Mouse (Mus musculus): ENCODE measurements around the gene Uggt2. TPM values are rescaled to one million over a fixed set of nuclear protein-coding genes. Genes with fewer than 3 reads are reported as not detected.

Gene Uggt2
- total RNA-seq, 2 experiments from 2014 or later: 10.6 to 12.3 TPM

DNA sequence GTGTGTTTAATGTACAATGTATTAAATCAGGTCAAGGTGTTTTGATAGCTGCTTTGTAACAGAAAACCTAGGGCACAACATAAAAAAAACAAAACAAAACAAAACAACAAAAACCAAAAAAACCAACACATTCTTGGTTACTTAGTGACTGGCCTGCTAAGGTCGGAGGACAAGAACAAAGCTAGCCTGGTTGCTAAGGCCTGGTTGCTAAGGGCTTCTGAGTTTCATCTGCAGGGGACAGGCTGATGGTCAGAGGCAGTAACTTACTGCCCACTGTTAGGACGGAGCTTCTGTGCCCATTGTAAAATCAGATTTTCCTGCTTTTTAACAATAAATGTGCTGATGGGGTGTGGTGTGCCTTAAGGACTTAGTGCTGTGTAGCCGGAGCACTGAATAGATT lies 61.5 kb downstream of the Uggt2 start:
- DNase-seq (ENCODE audit: low spot score in 2 of 2): no peak

DNA sequence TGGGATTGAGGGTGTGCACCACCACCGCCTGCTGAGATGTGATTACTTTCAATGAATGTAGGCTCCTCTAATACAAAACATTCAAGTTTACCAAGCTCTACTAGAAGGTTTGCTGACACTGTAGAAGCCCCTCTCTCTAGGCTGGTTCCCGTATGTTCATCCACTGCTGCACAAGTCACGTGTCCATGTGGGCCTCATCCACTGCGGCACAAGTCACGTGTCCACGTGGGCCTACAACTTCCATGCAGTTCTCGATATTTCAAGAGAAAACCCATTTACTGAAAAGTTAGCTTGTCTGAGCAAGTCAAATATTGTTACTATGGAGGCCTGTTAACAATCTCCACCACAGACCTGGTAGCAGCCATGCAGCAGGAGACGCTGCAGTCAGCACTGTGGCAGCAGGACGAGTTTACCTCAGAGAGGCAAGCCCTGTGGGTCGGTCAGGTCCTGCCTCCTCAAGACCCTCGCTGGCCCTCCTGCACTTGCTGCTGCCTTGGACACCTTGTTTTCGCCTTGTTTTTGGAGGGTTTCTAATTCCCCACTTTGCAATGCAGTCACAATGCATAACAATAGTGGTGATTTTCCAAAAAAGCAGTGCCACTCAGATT lies 62.0 kb downstream of the Uggt2 start:
- DNase-seq (ENCODE audit: low spot score in 2 of 2): no peak

DNA sequence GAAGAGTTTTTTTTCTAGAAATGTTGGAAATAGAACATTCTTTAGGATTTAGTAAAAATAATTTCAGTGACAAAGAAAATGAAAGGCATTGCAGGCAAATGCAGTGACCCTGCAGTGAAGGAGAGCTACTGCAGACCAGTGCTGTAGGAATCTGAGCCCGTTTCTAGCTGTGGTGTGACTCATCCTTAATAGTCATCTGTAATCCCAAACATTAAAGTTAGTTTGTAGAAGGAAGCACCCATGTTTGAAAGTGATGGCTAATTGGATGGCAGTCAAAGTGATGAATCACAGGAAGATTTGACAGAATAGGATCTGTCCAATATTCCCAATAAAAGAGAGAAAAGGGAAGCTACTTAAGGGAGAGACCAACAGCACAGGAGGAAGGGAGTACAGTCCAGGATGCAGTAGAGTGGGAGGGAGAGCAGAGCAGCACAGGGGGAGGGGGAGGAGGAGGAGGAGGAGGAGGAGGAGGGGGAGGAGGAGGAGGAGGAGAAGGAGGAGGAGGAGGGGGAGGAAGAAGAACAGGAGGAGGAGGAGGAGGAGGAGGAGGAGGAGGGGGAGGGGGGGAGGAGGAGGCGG lies 71.5 kb downstream of the Uggt2 start:
- no peak for DNase-seq (ENCODE audit: low spot score in 2 of 2)

DNA sequence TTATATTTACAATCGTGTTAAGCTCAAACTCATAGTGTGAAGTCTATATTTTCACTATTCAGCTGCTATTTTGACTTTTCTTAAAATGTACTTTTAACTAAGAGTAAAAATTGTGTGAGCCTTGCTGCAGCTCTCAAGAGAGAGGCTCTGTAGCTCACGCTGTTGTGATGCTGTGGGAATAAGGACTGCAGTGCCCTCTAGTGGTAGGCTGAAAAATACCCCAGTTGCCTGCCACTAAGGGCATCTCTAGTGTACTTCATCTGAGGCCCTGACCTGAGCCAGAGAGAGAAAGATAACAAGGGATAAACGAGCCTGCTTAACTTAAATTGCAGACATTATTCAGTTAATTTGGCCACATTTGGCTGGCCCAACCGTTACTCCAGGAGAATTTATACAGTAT lies 72.1 kb downstream of the Uggt2 start:
- DNase-seq (ENCODE audit: low spot score in 2 of 2): peak; percentile 56 to 58

DNA sequence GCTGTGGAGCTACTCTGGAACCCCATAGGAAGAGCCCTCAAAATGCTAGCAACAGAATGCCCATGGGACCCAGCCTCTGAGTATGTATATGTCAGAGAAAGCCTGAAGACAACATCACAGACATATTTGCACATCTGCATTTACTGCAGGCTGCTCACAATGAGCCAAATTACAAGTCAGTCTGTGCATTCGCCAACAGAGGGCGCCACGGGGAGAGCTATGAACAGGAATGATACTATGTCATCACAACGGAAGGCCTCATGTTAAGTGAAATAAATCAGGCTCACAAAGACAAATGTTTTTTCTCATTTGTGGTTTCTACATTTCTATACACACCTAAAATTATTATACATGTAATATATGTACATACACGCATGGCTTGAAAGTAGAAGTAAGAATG lies 73.3 kb downstream of the Uggt2 start:
- DNase-seq (ENCODE audit: low spot score in 2 of 2): no peak

DNA sequence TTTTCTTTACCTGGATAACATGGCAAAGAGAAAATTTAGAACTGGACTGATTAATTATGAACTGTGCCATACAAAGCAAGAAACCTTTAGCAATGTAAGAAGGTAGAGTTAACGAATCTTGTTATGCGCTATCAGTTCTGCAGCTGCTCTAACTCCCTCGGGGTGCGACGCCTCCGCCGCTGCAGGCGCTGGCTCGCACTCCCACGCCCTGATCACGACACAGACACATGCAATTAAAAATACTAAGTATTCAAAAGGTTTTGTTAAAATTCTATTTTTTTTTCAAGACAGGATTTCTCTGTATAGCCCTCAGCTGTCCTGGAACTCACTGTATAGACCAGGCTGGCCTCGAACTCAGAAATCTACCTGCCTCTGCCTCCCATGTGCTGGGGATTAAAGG lies 85.7 kb downstream of the Uggt2 start:
- no peak for DNase-seq (ENCODE audit: low spot score in 2 of 2)

DNA sequence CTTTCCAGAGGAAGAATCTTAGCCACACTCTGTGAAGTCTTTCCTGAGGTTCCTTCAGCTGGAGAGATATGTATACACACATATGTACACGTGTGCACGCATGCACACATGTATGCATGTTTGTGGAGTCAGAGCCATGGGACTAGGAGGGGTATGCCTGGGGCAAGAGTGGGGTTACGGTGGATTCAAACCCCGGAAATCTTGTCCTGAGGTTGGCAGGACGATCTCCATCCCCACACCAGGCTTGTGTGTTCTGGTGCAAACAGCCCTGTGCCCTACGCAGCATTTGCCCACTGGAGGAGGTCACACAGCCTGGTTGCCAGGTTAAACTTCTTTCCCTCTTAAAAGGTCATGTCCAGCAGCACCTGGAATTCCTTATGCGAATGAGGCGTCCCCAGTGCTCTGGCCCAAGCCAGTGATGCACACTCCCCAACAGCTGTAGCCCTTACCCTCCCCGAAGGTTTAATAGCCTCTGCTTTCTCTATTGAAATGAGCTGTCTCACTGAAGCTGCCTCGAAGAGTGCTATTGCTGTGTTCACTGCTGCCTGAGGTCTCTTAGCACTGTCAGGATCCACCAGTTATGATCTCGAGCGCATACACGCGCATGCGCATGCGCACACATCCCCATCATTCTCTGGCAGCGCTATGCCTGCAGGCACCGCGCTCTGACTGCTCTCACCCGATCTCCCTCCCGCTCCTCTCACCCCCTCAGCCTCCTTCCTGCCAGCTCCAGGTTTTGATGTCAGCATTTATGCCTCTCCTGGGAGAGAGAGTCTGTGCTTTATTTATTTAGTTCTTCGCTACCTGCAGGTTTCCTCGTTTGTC lies 86.4 kb downstream of the Uggt2 start:
- DNase-seq (ENCODE audit: low spot score in 2 of 2): no peak

DNA sequence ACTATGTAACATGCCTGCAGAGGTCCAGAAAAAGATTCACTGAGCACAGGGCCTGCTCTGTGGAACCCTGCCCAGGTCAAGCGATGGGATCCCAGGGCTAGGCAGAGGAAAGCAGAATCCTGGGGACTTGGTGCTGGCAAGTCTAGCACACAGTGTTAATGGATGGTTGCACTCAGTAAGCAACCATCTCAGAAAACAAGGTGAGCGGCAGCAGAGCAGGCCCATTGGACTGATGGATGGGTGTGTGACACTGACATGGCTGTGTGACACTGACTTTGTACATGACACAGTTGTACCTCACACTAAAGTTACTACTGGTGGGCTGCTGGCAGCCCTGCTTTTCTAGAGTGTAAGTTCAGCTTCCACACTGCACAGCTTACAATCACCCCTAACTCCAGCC lies 89.7 kb downstream of the Uggt2 start:
- DNase-seq (ENCODE audit: low spot score in 2 of 2): no peak

DNA sequence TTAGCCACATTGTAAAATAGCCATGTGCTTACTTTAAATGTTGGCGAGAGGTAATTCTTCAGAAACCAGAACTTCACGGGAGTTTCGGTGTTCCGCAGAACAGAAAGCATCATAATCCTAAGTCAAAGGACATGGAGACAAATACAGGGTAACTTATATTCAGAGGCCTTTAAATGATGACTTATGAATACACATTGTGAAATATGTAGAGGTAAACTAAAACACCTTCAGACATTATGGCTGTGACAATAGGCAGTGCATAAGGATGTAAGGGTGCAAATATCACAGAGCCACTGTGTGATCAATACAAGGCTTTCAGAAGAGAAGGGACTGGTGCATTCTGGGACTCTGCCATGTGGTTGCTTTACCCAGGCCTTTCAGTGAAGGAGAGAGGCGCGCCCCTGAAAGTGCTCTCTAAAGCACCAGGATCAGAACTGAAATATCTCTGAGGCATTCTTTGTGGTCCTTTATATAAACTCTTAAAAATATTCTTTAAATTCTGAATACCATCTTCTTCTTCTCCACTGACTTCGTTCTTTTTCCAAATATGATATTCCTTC lies 91.1 kb downstream of the Uggt2 start:
- DNase-seq (ENCODE audit: low spot score in 2 of 2): no peak

DNA sequence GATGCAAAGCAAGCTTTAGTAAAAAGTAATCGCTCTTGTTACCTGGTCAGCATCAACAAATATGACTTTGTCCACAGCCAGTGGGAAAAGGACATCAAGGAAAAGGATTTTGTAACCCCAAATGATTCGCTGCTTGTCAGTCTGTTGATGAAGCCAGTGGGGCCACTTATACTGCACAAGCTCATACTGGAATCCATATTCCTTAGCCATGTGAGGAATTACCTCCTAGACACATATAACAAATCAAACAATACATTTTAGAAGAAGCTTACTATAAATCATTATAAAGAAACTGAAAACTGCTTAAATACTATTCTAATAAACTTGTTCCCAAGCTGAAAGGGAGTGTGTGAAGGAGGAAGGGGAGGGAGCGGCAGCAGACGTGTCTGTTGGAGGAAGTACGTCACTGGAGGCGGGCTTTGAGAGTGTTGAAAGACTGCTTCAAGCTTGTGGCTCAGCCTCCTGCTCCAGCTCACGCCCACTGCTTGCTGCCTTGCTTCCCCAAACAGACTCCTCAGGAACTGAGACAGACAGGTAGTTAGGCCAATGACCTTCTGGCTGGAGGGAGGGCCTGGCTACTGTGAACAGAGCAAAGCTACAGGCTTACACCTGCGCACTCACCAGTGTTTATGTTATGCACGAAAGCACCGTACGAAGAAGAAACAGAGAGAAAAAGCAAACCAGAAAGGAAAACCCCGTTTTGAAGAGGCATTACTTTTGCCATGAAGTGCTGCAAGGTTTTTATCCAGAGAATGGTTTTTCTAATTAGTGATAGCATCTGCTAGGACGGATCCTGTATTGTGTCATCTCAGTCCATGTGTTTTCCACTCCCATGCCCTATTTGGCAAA lies 91.9 kb downstream of the Uggt2 start:
- peak; percentile 85 to 89 for DNase-seq (ENCODE audit: low spot score in 2 of 2)

DNA sequence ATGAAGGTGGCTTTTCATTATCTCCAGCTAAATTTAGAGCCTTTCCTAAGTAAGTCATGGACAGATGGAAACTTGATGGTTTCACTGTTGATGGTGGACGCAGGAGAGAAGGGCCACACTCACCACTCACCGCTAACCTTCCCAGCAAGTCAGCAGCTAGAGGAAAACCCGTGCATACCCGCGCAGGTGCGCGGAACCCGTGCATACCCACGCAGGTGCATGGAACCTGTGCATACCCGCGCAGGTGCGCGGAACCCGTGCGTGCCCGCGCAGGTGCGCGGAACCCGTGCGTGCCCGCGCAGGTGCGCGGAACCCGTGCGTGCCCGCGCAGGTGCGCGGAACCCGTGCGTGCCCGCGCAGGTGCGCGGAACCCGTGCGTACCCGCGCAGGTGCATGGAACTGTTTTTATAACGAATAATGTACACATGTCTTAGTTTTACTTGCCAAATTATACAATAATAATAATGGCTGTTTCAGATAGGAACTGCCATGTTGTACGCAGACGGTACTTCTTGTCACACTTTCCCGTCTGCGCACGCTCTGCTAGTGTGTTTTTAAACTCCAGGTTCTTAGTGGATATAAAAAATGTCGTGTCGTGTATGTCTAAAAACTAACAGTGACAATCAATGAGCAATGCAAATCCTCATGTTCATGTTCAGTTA lies 92.7 kb downstream of the Uggt2 start:
- DNase-seq (ENCODE audit: low spot score in 2 of 2): no peak

DNA sequence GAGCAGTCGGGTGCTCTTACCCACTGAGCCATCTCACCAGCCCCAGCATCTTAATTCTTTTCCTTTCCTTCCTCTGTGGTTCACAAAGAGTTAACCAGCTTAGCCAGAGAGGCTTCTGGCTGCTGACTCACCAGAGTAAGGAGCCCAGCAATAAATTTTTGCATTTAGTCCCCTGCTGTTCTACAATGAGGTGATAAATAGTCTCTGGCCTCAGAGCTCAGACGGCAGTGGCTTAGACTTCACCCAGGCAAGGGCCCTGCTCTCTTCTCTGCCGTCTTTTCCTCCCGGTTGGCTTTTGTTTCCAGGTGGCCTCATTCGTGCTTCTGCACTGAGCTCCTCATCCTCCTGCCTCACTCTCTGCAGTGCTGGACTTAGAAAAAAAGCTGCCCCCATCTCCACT lies 93.4 kb downstream of the Uggt2 start:
- no peak for DNase-seq (ENCODE audit: low spot score in 2 of 2)

DNA sequence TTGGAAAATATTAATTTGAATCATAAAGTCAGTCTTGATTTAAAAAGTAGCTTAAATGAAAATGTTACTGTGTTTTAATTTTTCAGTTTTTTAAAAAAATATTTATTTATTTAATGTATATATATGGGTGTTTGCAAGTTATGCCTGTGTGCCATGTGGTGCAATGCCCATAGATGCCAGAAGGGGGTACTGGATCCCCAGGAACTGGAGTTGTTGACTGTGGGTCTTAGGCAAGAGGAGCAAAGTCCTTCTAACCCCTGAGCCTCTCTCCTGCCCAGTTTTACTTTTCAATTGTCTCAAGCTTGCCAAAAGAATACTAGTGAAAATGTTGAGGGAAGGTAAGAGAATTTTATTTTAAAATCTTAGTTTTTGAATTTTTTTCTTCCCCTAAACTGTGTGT lies 95.9 kb downstream of the Uggt2 start:
- no peak for DNase-seq (ENCODE audit: low spot score in 2 of 2)

DNA sequence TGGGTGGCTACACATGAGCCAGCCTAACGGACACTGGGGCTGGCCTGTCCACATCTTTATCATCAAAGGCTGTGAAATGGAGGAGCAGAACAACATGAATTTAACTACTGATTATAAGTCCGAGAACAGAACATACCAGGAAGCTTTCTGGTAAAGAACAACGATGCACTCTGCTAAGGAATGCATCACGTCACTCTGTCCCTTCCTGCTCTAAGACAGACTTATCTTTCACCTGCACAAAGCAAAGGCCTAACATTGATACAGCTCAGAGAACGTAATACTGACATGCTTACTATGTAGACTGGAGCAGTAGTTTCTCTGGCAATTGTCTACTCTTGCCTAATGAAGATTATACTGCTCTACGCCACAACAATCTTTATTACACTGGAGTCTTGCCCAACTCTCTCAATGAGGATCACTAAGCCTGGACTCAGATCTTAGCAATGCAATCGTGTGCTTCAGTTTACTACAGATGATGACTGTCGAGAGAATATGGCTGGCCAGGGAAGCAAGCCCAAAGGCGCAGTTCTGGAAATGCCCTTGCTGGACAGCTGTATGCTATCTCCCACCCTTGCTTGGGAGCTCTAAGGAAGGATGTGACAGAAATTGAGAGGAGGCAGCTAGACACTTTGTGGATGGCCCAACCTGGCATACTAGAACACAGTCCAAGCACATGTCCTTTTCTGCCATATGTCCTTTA lies 103.9 kb downstream of the Uggt2 start:
- no peak for DNase-seq (ENCODE audit: low spot score in 2 of 2)

DNA sequence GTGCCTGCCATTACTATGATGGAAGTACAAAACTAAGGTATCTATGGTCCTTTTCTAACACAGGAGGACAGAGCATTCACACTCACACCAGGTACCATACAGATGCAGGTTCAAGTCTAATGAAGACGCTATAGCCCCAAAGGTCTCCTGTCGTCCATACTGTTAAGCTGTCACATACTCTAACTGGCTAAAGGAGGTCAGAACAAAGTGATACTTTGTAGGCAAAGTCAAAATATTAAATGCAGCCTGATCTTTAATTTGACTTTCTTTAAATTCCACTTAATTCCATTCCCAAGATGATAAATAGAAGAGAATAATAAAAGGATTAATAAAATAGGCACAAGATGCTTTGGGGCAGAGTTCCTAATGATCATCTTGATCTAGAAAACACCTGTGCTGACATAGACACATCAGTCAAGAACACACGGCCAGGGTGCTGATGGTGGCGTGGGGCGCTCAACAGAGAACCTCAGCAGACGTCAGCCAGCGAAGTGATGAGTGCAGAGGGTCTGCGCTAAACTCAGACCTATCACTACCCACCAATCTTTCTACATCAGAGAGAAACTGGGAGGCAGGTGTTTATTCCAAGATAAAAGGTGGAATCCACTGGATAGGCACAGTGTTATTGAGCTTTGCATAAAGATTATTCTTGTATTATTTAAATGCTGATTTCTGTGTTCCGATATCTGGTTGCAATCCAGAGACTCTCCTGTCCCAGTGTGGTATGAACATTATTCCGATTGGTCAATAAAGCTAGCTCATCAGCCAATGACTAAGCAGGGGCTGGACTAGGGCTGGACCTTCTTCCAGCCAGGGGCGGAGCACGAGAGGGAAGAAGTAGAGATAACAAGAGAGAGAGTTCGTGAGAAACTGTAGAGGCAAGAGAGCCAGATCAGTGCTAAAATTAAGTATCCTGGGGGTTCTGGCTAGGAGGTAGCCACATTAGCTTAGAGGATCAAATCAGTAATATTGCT lies 111.4 kb downstream of the Uggt2 start:
- no peak for DNase-seq (ENCODE audit: low spot score in 2 of 2)

DNA sequence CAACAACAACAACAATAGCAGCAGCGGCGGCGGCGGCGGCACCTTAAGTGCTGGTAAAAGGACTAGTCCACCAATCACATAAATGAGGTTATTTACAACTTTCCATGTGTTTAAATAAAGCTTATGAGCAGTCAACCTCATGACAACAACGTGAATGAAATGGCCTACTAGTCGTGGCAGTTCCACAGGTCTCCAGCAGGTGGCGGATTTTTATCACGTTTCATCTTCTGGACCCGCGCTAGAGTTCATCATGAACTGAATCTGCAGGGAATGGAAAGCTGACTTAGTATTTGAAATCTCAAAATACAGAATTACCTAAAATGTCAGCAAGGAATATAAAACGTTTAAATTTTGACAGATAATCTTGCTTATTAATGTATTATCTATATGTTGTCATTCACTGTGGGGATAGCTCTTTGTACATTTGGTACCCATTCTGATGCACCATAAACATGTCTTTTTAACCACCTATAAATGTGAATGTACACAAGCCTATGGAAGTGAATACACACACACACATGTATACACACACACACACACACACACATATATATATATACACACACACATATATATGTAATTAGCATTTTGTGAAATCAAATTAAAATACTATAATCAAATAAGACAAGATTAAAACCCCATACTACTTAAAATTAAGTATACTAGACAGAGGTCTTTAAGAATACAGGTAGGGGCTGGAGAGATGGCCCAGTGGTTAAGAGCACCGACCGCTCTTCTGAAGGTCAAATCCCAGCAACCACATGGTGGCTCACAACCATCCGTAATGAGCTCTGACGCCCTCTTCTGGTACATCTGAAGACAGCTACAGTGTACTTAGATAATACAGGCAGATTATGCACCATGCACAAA lies 112.3 kb downstream of the Uggt2 start:
- peak; percentile 69 to 72 for DNase-seq (ENCODE audit: low spot score in 2 of 2)

DNA sequence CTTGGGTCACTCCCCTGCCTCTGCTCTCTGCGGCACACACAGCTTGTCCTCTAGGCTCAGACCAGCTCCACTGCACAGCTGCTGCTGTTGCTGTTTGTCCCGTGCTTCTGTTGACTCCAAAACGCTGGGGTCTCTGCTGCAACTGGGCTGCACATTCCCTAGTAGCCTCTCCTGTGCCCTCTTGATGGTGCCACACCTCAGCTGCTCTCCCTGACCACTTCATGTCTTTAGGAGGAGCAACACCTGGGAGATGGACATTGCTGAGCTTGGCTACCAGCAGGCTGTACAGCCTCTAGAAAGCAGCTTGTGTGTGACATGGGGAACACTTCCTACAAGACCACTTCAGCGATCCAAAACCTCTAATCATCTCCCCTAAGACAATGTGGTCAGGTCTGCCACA lies 115.1 kb downstream of the Uggt2 start:
- DNase-seq (ENCODE audit: low spot score in 2 of 2): no peak

DNA sequence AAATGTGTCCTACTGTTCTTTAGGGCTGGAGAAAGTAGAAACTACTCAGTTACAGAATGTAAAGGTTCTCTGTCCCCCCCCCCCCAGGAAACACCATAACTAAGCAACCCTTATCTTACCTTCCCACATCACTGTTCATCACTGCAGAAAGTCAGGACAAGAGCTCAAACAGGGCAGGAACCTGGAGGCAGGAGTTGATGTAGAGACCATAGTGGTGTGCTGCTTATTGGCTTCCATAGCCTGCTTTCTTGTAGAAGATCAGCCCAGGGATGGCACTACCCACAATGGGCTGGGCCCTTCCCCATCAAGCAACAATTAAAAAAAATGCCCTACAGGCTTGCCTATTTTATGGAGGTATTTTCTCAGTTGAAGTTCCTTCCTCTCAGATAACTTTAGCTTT lies 115.8 kb downstream of the Uggt2 start:
- no peak for DNase-seq (ENCODE audit: low spot score in 2 of 2)
